Mouse (Mus musculus) brain, embryonic 18.5 days (tissue): Measurements from ENCODE around the gene Ubap2l.
A peak's percentile ranks its signal among the peaks of the same experiment; 100 is the strongest.

Experiments
- DNase-seq: peaks from one replicate; pipeline ENCODE4 v3.0.0-alpha.2; 2012; ENCODE audit warnings: low read depth, low spot score

Gene Ubap2l

GRCm38 (mm10) chr3:90052351-90053241 lies at the start of gene Ubap2l:
Gene Ubap2l (minus strand): TSS chr3:90052628.
- peak; percentile 98 for DNase-seq

GRCm38 (mm10) chr3:90101673-90102072 lies 49.2 kb upstream of the Ubap2l start:
- DNase-seq = no peak

- no peak for DNase-seq
Observed at GRCm38 (mm10) chr3:90101010-90101409, 48.6 kb upstream of the Ubap2l start.

- no peak for DNase-seq
Observed at GRCm38 (mm10) chr3:90097928-90098327, 45.5 kb upstream of the Ubap2l start.

GRCm38 (mm10) chr3:90094453-90094852 lies 42.0 kb upstream of the Ubap2l start:
- no peak for DNase-seq

GRCm38 (mm10) chr3:90090892-90091291 lies 38.5 kb upstream of the Ubap2l start:
- no peak for DNase-seq

GRCm38 (mm10) chr3:90088617-90089016 lies 36.2 kb upstream of the Ubap2l start:
- no peak for DNase-seq

- DNase-seq = no peak
Observed at GRCm38 (mm10) chr3:90086068-90086467, 33.6 kb upstream of the Ubap2l start.

- no peak for DNase-seq
Observed at GRCm38 (mm10) chr3:90085281-90085680, 32.9 kb upstream of the Ubap2l start.

GRCm38 (mm10) chr3:90084790-90085189 lies 32.4 kb upstream of the Ubap2l start:
- DNase-seq = no peak

GRCm38 (mm10) chr3:90083698-90084324 lies 31.4 kb upstream of the Ubap2l start:
- peak; percentile 50 for DNase-seq

GRCm38 (mm10) chr3:90083034-90083433 lies 30.6 kb upstream of the Ubap2l start:
- DNase-seq = no peak

GRCm38 (mm10) chr3:90081365-90082240 lies 29.2 kb upstream of the Ubap2l start:
- DNase-seq = no peak

- DNase-seq = no peak
Observed at GRCm38 (mm10) chr3:90080498-90080863, 28.1 kb upstream of the Ubap2l start.

GRCm38 (mm10) chr3:90079763-90080497 lies 27.5 kb upstream of the Ubap2l start:
- no peak for DNase-seq

GRCm38 (mm10) chr3:90079133-90079762 lies 26.8 kb upstream of the Ubap2l start:
- peak; percentile 78 for DNase-seq

- DNase-seq = no peak
Observed at GRCm38 (mm10) chr3:90078224-90078623, 25.8 kb upstream of the Ubap2l start.

GRCm38 (mm10) chr3:90076921-90077716 lies 24.7 kb upstream of the Ubap2l start:
- no peak for DNase-seq

GRCm38 (mm10) chr3:90072294-90072693 lies 19.9 kb upstream of the Ubap2l start, which contains the start of gene Tpm3:
Gene Tpm3 (plus strand): TSS chr3:90072649.
- no peak for DNase-seq

GRCm38 (mm10) chr3:90069688-90070087 lies 17.3 kb upstream of the Ubap2l start:
- DNase-seq = no peak
